Mouse (Mus musculus) hindbrain, embryonic 16.5 days (tissue): ENCODE results near the gene Pkig. TPM values are rescaled to one million over a fixed set of nuclear protein-coding genes. Genes with fewer than 3 reads are reported as not detected.

Experiments used
- ATAC-seq: fragments of 200-750 bp; cut with Nextera tagmentation; 2 replicates; pipeline ENCODE4 v1.8.0; 2017; ENCODE audit warnings: moderate TSS enrichment, moderate library complexity
- H3K27ac ChIP-seq: fragments of 300-500 bp; sonication (generic); 2 replicates; pipeline ENCODE4 v1.5.1; 2014; ENCODE audit warnings: low read depth, mild to moderate bottlenecking, control low read depth, low read length, moderate library complexity
- H3K27me3 ChIP-seq: fragments of 300-500 bp; sonication (generic); replicated peaks from 2 replicates; pipeline ENCODE4 v1.6.1; 2014; ENCODE audit warnings: low read length; ENCODE audit not compliant: control insufficient read depth, insufficient read depth
- H3K36me3 ChIP-seq: fragments of 300-500 bp; sonication (generic); 2 replicates; pipeline ENCODE4 v1.6.1; 2014; ENCODE audit warnings: mild to moderate bottlenecking, low read length, moderate library complexity, mixed read lengths; ENCODE audit not compliant: control insufficient read depth, insufficient read depth
- H3K4me1 ChIP-seq: fragments of 300-500 bp; sonication (generic); 2 replicates; pipeline ENCODE4 v1.6.1; 2014; ENCODE audit warnings: low read depth, low read length; ENCODE audit not compliant: control insufficient read depth, insufficient read depth
- H3K4me2 ChIP-seq: fragments of 300-500 bp; sonication (generic); 2 replicates; pipeline ENCODE4 v1.6.1; 2014; ENCODE audit warnings: mild to moderate bottlenecking, low read length, control low read depth, moderate library complexity
- H3K4me3 ChIP-seq: fragments of 300-500 bp; sonication (generic); 2 replicates; pipeline ENCODE4 v1.5.1; 2014; ENCODE audit warnings: mild to moderate bottlenecking, low read length, control low read depth, moderate library complexity
- H3K9ac ChIP-seq: fragments of 300-500 bp; sonication (generic); 2 replicates; pipeline ENCODE4 v1.6.1; 2014; ENCODE audit warnings: low read depth, mild to moderate bottlenecking, control low read depth, low read length, moderate library complexity
- H3K9me3 ChIP-seq: fragments of 300-500 bp; sonication (generic); 2 replicates; pipeline ENCODE4 v1.6.1; 2014; ENCODE audit warnings: mild to moderate bottlenecking, low read length, moderate library complexity; ENCODE audit not compliant: control insufficient read depth
- WGBS: fragments of 180-500 bp; shearing (Covaris S2); extraction: QIAGEN DNeasy Blood & Tissue Kit; methylation state at CpG from one replicate; pipeline ENCODE4 v1.1.7; 2014; 5-methylcytosine and 5-hydroxymethylcytosine counted together
- polyA plus RNA-seq: library from polyadenylated mRNA; unstranded; fragments of >200 nt; fragmentation: Nextera tagmentation; extraction: Ambion mirVana; gene quantifications from 2 replicates; pipeline ENCODE4 v1.2.1, GENCODE M21; 2015

Gene Pkig
- polyA plus RNA-seq, 1 experiment from 2014 or later = 127 TPM

GRCm38 (mm10) chr2:163693716-163694314 lies 35.6 kb downstream of the Pkig start:
- no peak overlapping the region for H3K9ac ChIP-seq
- no peak for ATAC-seq
- WGBS = 67% methylated on average over 9 of the region's 9 CpGs
- H3K4me3 ChIP-seq = no peak overlapping the region
- no peaks in the 10 kb centered on the region for H3K36me3 ChIP-seq
- H3K9me3 ChIP-seq = no peaks in the 10 kb centered on the region
- 0 out of 2 replicates have a peak overlapping the region, but pooled peaks have one; percentile 15 for H3K27ac ChIP-seq
- H3K4me2 ChIP-seq = no peak overlapping the region
- H3K4me1 ChIP-seq = peaks cover 8% of the 10 kb centered on the region
- no peaks in the 10 kb centered on the region for H3K27me3 ChIP-seq

- Histone ChIP-seq H3K36me3 (no peaks in the 10 kb centered on the region), H3K4me1 (peaks cover 2% of the 10 kb centered on the region; the same call in 1 of the 2 replicates), H3K9ac (no peak overlapping the region), H3K4me3 (no peak overlapping the region), H3K27me3 (no peaks in the 10 kb centered on the region), H3K27ac (no peak overlapping the region), H3K9me3 (no peaks in the 10 kb centered on the region), H3K4me2 (no peak overlapping the region)
- 32% methylated on average over 2 of the region's 2 CpGs for WGBS
- no peak for ATAC-seq
These were observed 38.6 kb downstream of the Pkig start for GRCm38 (mm10) chr2:163696763-163697162.

- H3K4me2 ChIP-seq = no peak overlapping the region
- H3K27ac ChIP-seq = peak overlapping the region; percentile 42; the same call in 1 of the 2 replicates
- H3K4me3 ChIP-seq = no peak overlapping the region
- H3K9ac ChIP-seq = no peak overlapping the region
- no peak for ATAC-seq
- no peaks in the 10 kb centered on the region for H3K36me3 ChIP-seq
- no peaks in the 10 kb centered on the region for H3K27me3 ChIP-seq
- peaks cover 2% of the 10 kb centered on the region; the same call in 1 of the 2 replicates for H3K4me1 ChIP-seq
- WGBS = 59% methylated on average over 14 of the region's 16 CpGs
- H3K9me3 ChIP-seq = no peaks in the 10 kb centered on the region
These were observed 39.7 kb downstream of the Pkig start for GRCm38 (mm10) chr2:163697764-163698480.

GRCm38 (mm10) chr2:163699078-163699780 lies 41.0 kb downstream of the Pkig start:
- Histone ChIP-seq H3K9ac (no peak overlapping the region), H3K36me3 (no peaks in the 10 kb centered on the region), H3K27me3 (no peaks in the 10 kb centered on the region), H3K27ac (no peak overlapping the region), H3K4me1 (no peaks in the 10 kb centered on the region; the same call in 1 of the 2 replicates), H3K4me3 (no peak overlapping the region), H3K9me3 (no peaks in the 10 kb centered on the region), H3K4me2 (no peak overlapping the region)
- peak; percentile 42; the same call in 1 of the 2 replicates for ATAC-seq
- WGBS = 71% methylated on average over 11 of the region's 11 CpGs

GRCm38 (mm10) chr2:163702431-163702830 lies 44.2 kb downstream of the Pkig start:
- H3K4me2 ChIP-seq = no peak overlapping the region

GRCm38 (mm10) chr2:163702921-163703320 lies 44.7 kb downstream of the Pkig start:
- 80% methylated on average over 5 of the region's 5 CpGs for WGBS
- no peak overlapping the region for H3K9ac ChIP-seq
- H3K27me3 ChIP-seq = no peaks in the 10 kb centered on the region
- no peaks in the 10 kb centered on the region; the same call in 1 of the 2 replicates for H3K4me1 ChIP-seq
- H3K27ac ChIP-seq = no peak overlapping the region
- no peak overlapping the region for H3K4me3 ChIP-seq
- H3K9me3 ChIP-seq = no peaks in the 10 kb centered on the region
- no peak for ATAC-seq
- no peaks in the 10 kb centered on the region for H3K36me3 ChIP-seq
- no peak overlapping the region for H3K4me2 ChIP-seq

More at GRCm38 (mm10) chr2:163702431-163702830, 44.2 kb downstream of the Pkig start:
- Histone ChIP-seq H3K27ac (no peak overlapping the region), H3K4me3 (no peak overlapping the region), H3K36me3 (no peaks in the 10 kb centered on the region), H3K4me1 (no peaks in the 10 kb centered on the region; the same call in 1 of the 2 replicates), H3K9ac (peak overlapping the region; percentile 20; the same call in 1 of the 2 replicates), H3K27me3 (no peaks in the 10 kb centered on the region), H3K9me3 (no peaks in the 10 kb centered on the region)
- WGBS = 67% methylated on average over 7 of the region's 7 CpGs
- ATAC-seq = no peak

- Histone ChIP-seq H3K9me3 (no peaks in the 10 kb centered on the region), H3K4me1 (no peaks in the 10 kb centered on the region; the same call in 1 of the 2 replicates), H3K27me3 (no peaks in the 10 kb centered on the region), H3K27ac (no peak overlapping the region), H3K36me3 (no peaks in the 10 kb centered on the region), H3K4me2 (no peak overlapping the region), H3K9ac (no peak overlapping the region), H3K4me3 (no peak overlapping the region)
- 91% methylated on average over 5 of the region's 5 CpGs for WGBS
- no peak for ATAC-seq
These were observed 45.5 kb downstream of the Pkig start for GRCm38 (mm10) chr2:163703599-163704260.

- no peak for ATAC-seq
- Histone ChIP-seq H3K36me3 (no peaks in the 10 kb centered on the region), H3K4me2 (no peak overlapping the region), H3K27ac (no peak overlapping the region), H3K4me3 (no peak overlapping the region), H3K27me3 (no peaks in the 10 kb centered on the region), H3K9ac (no peak overlapping the region), H3K4me1 (no peaks in the 10 kb centered on the region), H3K9me3 (no peaks in the 10 kb centered on the region)
- 88% methylated on average over 5 of the region's 5 CpGs for WGBS
These were observed 50.1 kb downstream of the Pkig start for GRCm38 (mm10) chr2:163708321-163708720.
